Mouse (Mus musculus) hindbrain, embryonic 10.5 days (tissue): ENCODE results near the gene Osbp2. TPM values are rescaled to one million over a fixed set of nuclear protein-coding genes. Genes with fewer than 3 reads are reported as not detected.

Source experiments
- DNase-seq: peaks from one replicate; pipeline ENCODE4 v3.0.0-alpha.2; 2017; ENCODE audit warnings: low spot score
- H3K27ac ChIP-seq: fragments of 300-500 bp; sonication (generic); 2 replicates; pipeline ENCODE4 v1.5.1; 2016; ENCODE audit warnings: mild to moderate bottlenecking, moderate library complexity
- H3K27me3 ChIP-seq: fragments of 300-500 bp; sonication (generic); 2 replicates; pipeline ENCODE4 v1.6.1; 2016; ENCODE audit warnings: mild to moderate bottlenecking; ENCODE audit not compliant: poor library complexity, insufficient read depth, severe bottlenecking
- H3K36me3 ChIP-seq: fragments of 300-500 bp; sonication (generic); 2 replicates; pipeline ENCODE4 v1.6.1; 2016; ENCODE audit warnings: mild to moderate bottlenecking, moderate library complexity
- H3K4me1 ChIP-seq: fragments of 300-500 bp; sonication (generic); replicated peaks from 2 replicates; pipeline ENCODE4 v1.6.1; 2016; ENCODE audit warnings: mild to moderate bottlenecking
- H3K4me3 ChIP-seq: fragments of 300-500 bp; sonication (generic); 2 replicates; pipeline ENCODE4 v1.5.1; 2016; ENCODE audit warnings: mild to moderate bottlenecking, moderate library complexity
- H3K9me3 ChIP-seq: fragments of 300-500 bp; sonication (generic); 2 replicates; pipeline ENCODE4 v1.6.1; 2016; ENCODE audit warnings: mild to moderate bottlenecking, moderate library complexity
- WGBS: fragments of 180-500 bp; shearing (Covaris S2); methylation state at CpG from one replicate; pipeline ENCODE4 v1.1.7; 2016; 5-methylcytosine and 5-hydroxymethylcytosine counted together
- polyA plus RNA-seq: library from polyadenylated mRNA; unstranded; fragments of >200 nt; fragmentation: Nextera tagmentation; extraction: Ambion mirVana; gene quantifications from 2 replicates; pipeline ENCODE4 v1.2.1, GENCODE M21; 2016

Gene Osbp2
- polyA plus RNA-seq, 1 experiment from 2014 or later: 2.5 TPM

DNA sequence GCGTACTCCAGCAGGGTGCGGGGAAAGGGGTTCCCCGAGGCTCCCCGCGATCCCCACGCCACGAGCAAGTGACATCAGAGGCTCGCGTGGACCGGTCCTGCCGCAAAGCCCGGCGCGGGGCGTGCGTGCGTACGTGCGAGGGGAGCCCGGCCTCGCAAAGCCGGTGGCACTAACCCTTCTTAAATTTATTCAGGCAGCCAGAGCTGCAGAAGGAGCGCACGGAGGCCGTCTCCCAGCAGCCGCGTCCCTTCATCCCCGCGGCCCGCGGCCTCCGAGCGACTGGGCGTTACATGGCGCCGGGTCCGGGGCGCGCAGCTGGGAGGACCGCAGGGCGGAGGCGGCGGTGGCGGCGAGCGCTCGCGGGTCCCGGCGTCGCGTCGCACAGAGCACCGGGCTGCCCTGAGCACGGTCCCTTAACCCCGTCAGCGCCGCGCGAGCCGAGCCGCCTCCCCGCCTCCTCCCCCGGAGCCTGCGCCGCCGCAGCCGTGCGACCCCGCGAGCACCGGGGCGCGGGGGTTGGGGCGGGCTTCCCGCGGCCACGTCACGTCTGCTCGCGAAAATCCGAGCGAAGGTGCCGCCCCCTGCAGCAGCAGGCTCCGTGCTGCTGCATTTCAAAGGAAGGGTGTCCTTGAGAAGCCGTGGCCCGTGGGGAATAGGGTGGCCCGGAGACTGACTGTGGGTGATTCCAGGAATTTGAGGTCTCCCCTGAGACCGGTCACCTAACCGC is 101.8 kb downstream of the Osbp2 start:
- Histone ChIP-seq H3K27ac (peak overlapping the region; percentile 79), H3K4me1 (peaks cover 21% of the 10 kb centered on the region), H3K27me3 (peaks cover 54% of the 10 kb centered on the region), H3K36me3 (no peaks in the 10 kb centered on the region), H3K4me3 (peak overlapping the region; percentile 71), H3K9me3 (no peaks in the 10 kb centered on the region)
- WGBS: under 1% methylated on average over 90 of the region's 90 CpGs
- DNase-seq: peak; percentile 54

GRCm38 (mm10) chr11:3761339-3761738 is 102.4 kb downstream of the Osbp2 start:
- Histone ChIP-seq H3K36me3 (no peaks in the 10 kb centered on the region), H3K27ac (peak overlapping the region; percentile 79), H3K27me3 (peaks cover 54% of the 10 kb centered on the region), H3K4me3 (peak overlapping the region; percentile 71), H3K9me3 (no peaks in the 10 kb centered on the region), H3K4me1 (peaks cover 21% of the 10 kb centered on the region)
- DNase-seq: peak; percentile 38
- 8% methylated on average over 11 of the region's 11 CpGs for WGBS

- Histone ChIP-seq H3K27ac (no peak overlapping the region), H3K36me3 (no peaks in the 10 kb centered on the region), H3K27me3 (peaks cover 54% of the 10 kb centered on the region), H3K4me1 (peaks cover 32% of the 10 kb centered on the region), H3K4me3 (no peak overlapping the region), H3K9me3 (0 out of 2 replicates have a peak, but pooled peaks cover 2% of the 10 kb centered on the region)
- 81% methylated on average over 5 of the region's 5 CpGs for WGBS
- no peak for DNase-seq
Observed at GRCm38 (mm10) chr11:3759433-3759832, 104.3 kb downstream of the Osbp2 start.

GRCm38 (mm10) chr11:3755341-3755740 is 108.4 kb downstream of the Osbp2 start:
- Histone ChIP-seq H3K4me1 (peaks cover 21% of the 10 kb centered on the region), H3K27ac (no peak overlapping the region), H3K27me3 (peaks cover 19% of the 10 kb centered on the region), H3K36me3 (no peaks in the 10 kb centered on the region), H3K4me3 (no peak overlapping the region), H3K9me3 (0 out of 2 replicates have a peak, but pooled peaks cover 2% of the 10 kb centered on the region)
- 72% methylated on average over 4 of the region's 4 CpGs for WGBS
- DNase-seq: no peak

DNA sequence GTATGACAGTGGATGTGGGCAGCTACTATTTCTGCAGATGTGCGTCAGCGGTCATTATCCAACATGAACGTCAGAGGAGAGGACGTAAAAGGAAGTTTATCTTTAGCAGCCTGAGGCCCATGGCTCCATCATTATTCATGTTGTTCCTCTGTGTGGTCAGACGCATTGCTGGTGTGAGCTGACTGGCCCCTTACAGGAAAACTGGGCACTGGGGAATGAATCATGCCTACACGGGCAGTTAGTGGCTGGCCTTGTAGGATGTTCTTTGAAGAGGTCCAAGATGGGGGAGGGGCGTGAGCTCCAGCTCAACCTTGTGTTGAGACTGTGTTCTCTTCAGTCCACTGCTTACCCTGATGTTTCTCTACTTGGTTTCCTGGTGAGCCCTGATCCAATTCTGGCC is 109.0 kb downstream of the Osbp2 start:
- no peak overlapping the region for H3K4me3 ChIP-seq
- H3K36me3 ChIP-seq: no peaks in the 10 kb centered on the region
- H3K9me3 ChIP-seq: 0 out of 2 replicates have a peak, but pooled peaks cover 2% of the 10 kb centered on the region
- peaks cover 21% of the 10 kb centered on the region for H3K4me1 ChIP-seq
- peaks cover 13% of the 10 kb centered on the region for H3K27me3 ChIP-seq
- no peak overlapping the region for H3K27ac ChIP-seq
- 84% methylated on average over 7 of the region's 7 CpGs for WGBS
- DNase-seq: no peak

GRCm38 (mm10) chr11:3753897-3754296 is 109.8 kb downstream of the Osbp2 start:
- H3K4me3 ChIP-seq: no peak overlapping the region
- H3K27ac ChIP-seq: no peak overlapping the region
- peaks cover 5% of the 10 kb centered on the region; the same call in 1 of the 2 replicates for H3K27me3 ChIP-seq
- 0 out of 2 replicates have a peak, but pooled peaks cover 2% of the 10 kb centered on the region for H3K9me3 ChIP-seq
- H3K4me1 ChIP-seq: peaks cover 21% of the 10 kb centered on the region
- 82% methylated on average over 9 of the region's 9 CpGs for WGBS
- no peaks in the 10 kb centered on the region for H3K36me3 ChIP-seq
- no peak for DNase-seq

GRCm38 (mm10) chr11:3752766-3753165 is 110.9 kb downstream of the Osbp2 start:
- Histone ChIP-seq H3K9me3 (0 out of 2 replicates have a peak, but pooled peaks cover 2% of the 10 kb centered on the region), H3K36me3 (no peaks in the 10 kb centered on the region), H3K27me3 (peaks cover 4% of the 10 kb centered on the region; the same call in 1 of the 2 replicates), H3K4me3 (no peak overlapping the region), H3K4me1 (peaks cover 21% of the 10 kb centered on the region), H3K27ac (no peak overlapping the region)
- 67% methylated on average over 3 of the region's 3 CpGs for WGBS
- no peak for DNase-seq

- Histone ChIP-seq H3K36me3 (no peaks in the 10 kb centered on the region), H3K27ac (no peak overlapping the region), H3K9me3 (no peaks in the 10 kb centered on the region), H3K4me3 (no peak overlapping the region), H3K27me3 (peaks cover 4% of the 10 kb centered on the region; the same call in 1 of the 2 replicates), H3K4me1 (peaks cover 14% of the 10 kb centered on the region)
- 36% methylated on average over 7 of the region's 7 CpGs for WGBS
- DNase-seq: no peak
Observed at GRCm38 (mm10) chr11:3749831-3750230, 113.9 kb downstream of the Osbp2 start.

GRCm38 (mm10) chr11:3742449-3742848 is 121.3 kb downstream of the Osbp2 start:
- Histone ChIP-seq H3K27me3 (no peaks in the 10 kb centered on the region), H3K4me3 (no peak overlapping the region), H3K9me3 (no peaks in the 10 kb centered on the region), H3K4me1 (no peaks in the 10 kb centered on the region), H3K36me3 (no peaks in the 10 kb centered on the region), H3K27ac (no peak overlapping the region)
- no peak for DNase-seq
- WGBS: 85% methylated on average over 8 of the region's 8 CpGs

GRCm38 (mm10) chr11:3741183-3741582 is 122.5 kb downstream of the Osbp2 start:
- DNase-seq: no peak
- Histone ChIP-seq H3K27me3 (no peaks in the 10 kb centered on the region), H3K4me1 (no peaks in the 10 kb centered on the region), H3K27ac (no peak overlapping the region), H3K9me3 (no peaks in the 10 kb centered on the region), H3K4me3 (no peak overlapping the region), H3K36me3 (no peaks in the 10 kb centered on the region)
- 89% methylated on average over 12 of the region's 12 CpGs for whole genome bisulfite sequencing

DNA sequence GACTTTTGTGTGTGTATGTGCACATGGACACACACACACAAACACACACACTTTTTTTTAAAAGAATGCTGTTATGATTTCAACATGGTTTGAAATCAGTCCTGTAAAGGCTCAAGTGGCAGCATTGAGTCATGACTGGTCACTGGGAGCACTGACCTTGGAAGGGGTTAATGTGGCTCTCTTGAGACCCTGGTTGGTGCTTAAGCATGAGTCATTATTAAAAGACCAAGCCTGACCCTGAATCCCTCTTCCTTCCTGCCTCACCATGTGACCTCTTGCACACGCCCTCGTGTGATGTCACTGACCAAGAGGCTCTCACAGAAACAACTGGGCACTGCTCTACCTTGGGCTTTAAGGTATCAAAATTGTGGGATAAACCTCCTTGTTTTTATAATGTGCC is 124.9 kb downstream of the Osbp2 start:
- 0 out of 2 replicates have a peak, but pooled peaks cover 4% of the 10 kb centered on the region for H3K4me1 ChIP-seq
- no peaks in the 10 kb centered on the region for H3K9me3 ChIP-seq
- DNase-seq: no peak
- 83% methylated on average over 2 of the region's 2 CpGs for WGBS
- H3K27ac ChIP-seq: no peak overlapping the region
- no peak overlapping the region for H3K4me3 ChIP-seq
- H3K36me3 ChIP-seq: no peaks in the 10 kb centered on the region
- no peaks in the 10 kb centered on the region for H3K27me3 ChIP-seq

GRCm38 (mm10) chr11:3735715-3736114 is 128.0 kb downstream of the Osbp2 start:
- Histone ChIP-seq H3K36me3 (no peaks in the 10 kb centered on the region), H3K9me3 (no peaks in the 10 kb centered on the region), H3K4me3 (no peak overlapping the region), H3K4me1 (0 out of 2 replicates have a peak, but pooled peaks cover 4% of the 10 kb centered on the region), H3K27ac (no peak overlapping the region), H3K27me3 (no peaks in the 10 kb centered on the region)
- no peak for DNase-seq
- WGBS: 83% methylated on average over 11 of the region's 11 CpGs

GRCm38 (mm10) chr11:3733933-3734636 is 129.6 kb downstream of the Osbp2 start:
- 73% methylated on average over 14 of the region's 14 CpGs for WGBS
- Histone ChIP-seq H3K36me3 (no peaks in the 10 kb centered on the region), H3K27ac (no peak overlapping the region)

More at GRCm38 (mm10) chr11:3733933-3734636, 129.6 kb downstream of the Osbp2 start:
- H3K4me3 ChIP-seq: no peak overlapping the region
- 0 out of 2 replicates have a peak, but pooled peaks cover 4% of the 10 kb centered on the region for H3K4me1 ChIP-seq
- H3K27me3 ChIP-seq: no peaks in the 10 kb centered on the region
- DNase-seq: no peak
- no peaks in the 10 kb centered on the region for H3K9me3 ChIP-seq
